Comparison of ENCODE assay signal across 20 mouse cellular contexts in genomic region chr1:147411816-147412215, GRCm38 (mm10).
"Had no signal": no experiment of that assay in that cellular context is flagged by ENCODE, and none has a peak within 500 bp of the region (broad histone marks: within the 10 kb centered on the region; RNA-seq: fewer than 3 reads in every experiment).

No protein-coding gene starts in this region.

- H3K36me3 ChIP-seq: limb, embryonic 12.5 days; limb, embryonic 15.5 days; midbrain, embryonic 13.5 days; neural tube, embryonic 13.5 days had no signal

- H3K4me3 ChIP-seq: left cerebral cortex, adult 2 months; limb, embryonic 12.5 days; limb, embryonic 15.5 days; midbrain, embryonic 13.5 days; myocyte; neural tube, embryonic 13.5 days had no signal

- H3K4me1 ChIP-seq: limb, embryonic 12.5 days; limb, embryonic 15.5 days; midbrain, embryonic 13.5 days; neural tube, embryonic 13.5 days had no signal

- ATAC-seq: liver, postnatal 0 days; lung, postnatal 0 days; midbrain, embryonic 13.5 days; midbrain, embryonic 16.5 days had no signal

- H3K27me3 ChIP-seq: limb, embryonic 12.5 days; limb, embryonic 15.5 days; midbrain, embryonic 13.5 days; neural tube, embryonic 13.5 days had no signal

- DNase-seq: kidney, adult 2 months; kidney, postnatal 36 days; left cerebral cortex, postnatal 4 days; liver, postnatal 0 days; lung, embryonic 14.5 days; right cerebral cortex, postnatal 4 days; thymus, postnatal 25 days had no signal

- H3K4me2 ChIP-seq: limb, embryonic 12.5 days; limb, embryonic 15.5 days; liver, embryonic 11.5 days; lung, embryonic 14.5 days; midbrain, embryonic 13.5 days; neural tube, embryonic 13.5 days had no signal

- H3K9ac ChIP-seq: limb, embryonic 12.5 days; limb, embryonic 15.5 days; liver, embryonic 14.5 days; liver, postnatal 0 days; lung, embryonic 14.5 days; midbrain, embryonic 13.5 days; neural tube, embryonic 13.5 days had no signal

- H3K9me3 ChIP-seq: limb, embryonic 12.5 days; limb, embryonic 15.5 days; midbrain, embryonic 13.5 days; neural tube, embryonic 13.5 days had no signal

- H3K27ac ChIP-seq: kidney, postnatal 0 days; left cerebral cortex, adult 2 months; limb, embryonic 12.5 days; limb, embryonic 15.5 days; liver, embryonic 14.5 days; macrophage; midbrain, embryonic 13.5 days; neural tube, embryonic 13.5 days; stomach, postnatal 0 days had no signal
